Mouse (Mus musculus) embryonic facial prominence, embryonic 15.5 days (tissue): Measurements from ENCODE around the gene Psmb3. TPM values are rescaled to one million over a fixed set of nuclear protein-coding genes. Genes with fewer than 3 reads are reported as not detected.
"Not testable (repeated sequence)": the region's sequence is repeated elsewhere in the genome, so short reads cannot be mapped to it uniquely, and the experiment has no call there.

Experiments used
- ATAC-seq: fragments of 200-750 bp; cut with Nextera tagmentation; 2 replicates; pipeline ENCODE4 v1.8.0; 2017; ENCODE audit warnings: low read depth, moderate TSS enrichment; ENCODE audit not compliant: insufficient number of reproducible peaks, low FRiP score, low TSS enrichment
- H3K27ac ChIP-seq: fragments of 300-500 bp; sonication (generic); replicated peaks from 2 replicates; pipeline ENCODE4 v1.5.1; 2015; ENCODE audit warnings: mild to moderate bottlenecking, inconsistent platforms
- H3K27me3 ChIP-seq: fragments of 300-500 bp; sonication (generic); 2 replicates; pipeline ENCODE4 v1.6.1; 2015; ENCODE audit warnings: inconsistent platforms
- H3K36me3 ChIP-seq: fragments of 300-500 bp; sonication (generic); 2 replicates; pipeline ENCODE4 v1.6.1; 2015; ENCODE audit warnings: mild to moderate bottlenecking, inconsistent platforms
- H3K4me1 ChIP-seq: fragments of 300-500 bp; sonication (generic); 2 replicates; pipeline ENCODE4 v1.6.1; 2015; ENCODE audit warnings: inconsistent platforms
- H3K4me2 ChIP-seq: fragments of 300-500 bp; sonication (generic); replicated peaks from 2 replicates; pipeline ENCODE4 v1.6.1; 2015; ENCODE audit warnings: mild to moderate bottlenecking, inconsistent platforms
- H3K4me3 ChIP-seq: fragments of 300-500 bp; sonication (generic); replicated peaks from 2 replicates; pipeline ENCODE4 v1.5.1; 2015; ENCODE audit warnings: mild to moderate bottlenecking, inconsistent platforms
- H3K9ac ChIP-seq: fragments of 300-500 bp; sonication (generic); 2 replicates; pipeline ENCODE4 v1.6.1; 2015; ENCODE audit warnings: inconsistent platforms
- H3K9me3 ChIP-seq: fragments of 300-500 bp; sonication (generic); replicated peaks from 2 replicates; pipeline ENCODE4 v1.6.1; 2016; ENCODE audit warnings: inconsistent platforms
- WGBS: fragments of 180-500 bp; shearing (Covaris S2); methylation state at CpG from one replicate; pipeline ENCODE4 v1.1.7; 2015; 5-methylcytosine and 5-hydroxymethylcytosine counted together
- polyA plus RNA-seq: library from polyadenylated mRNA; unstranded; fragments of >200 nt; fragmentation: Nextera tagmentation; extraction: Ambion mirVana; gene quantifications from 2 replicates; pipeline ENCODE4 v1.2.1, GENCODE M21; 2015

The Psmb3 gene
- polyA plus RNA-seq, 1 experiment from 2014 or later: 440 TPM

- peaks cover 6% of the 10 kb centered on the region for H3K4me1 ChIP-seq
- no peak overlapping the region for H3K4me2 ChIP-seq
- no peak overlapping the region for H3K27ac ChIP-seq
- ATAC-seq: no peak
- H3K4me3 ChIP-seq: no peak overlapping the region
- peaks cover 83% of the 10 kb centered on the region for H3K36me3 ChIP-seq
- H3K9ac ChIP-seq: no peak overlapping the region
- H3K9me3 ChIP-seq: no peaks in the 10 kb centered on the region
- no peaks in the 10 kb centered on the region for H3K27me3 ChIP-seq
- 64% methylated on average over 7 of the region's 7 CpGs for WGBS
Measured at GRCm38 (mm10) chr11:97728730-97729129, 25.5 kb downstream of the Psmb3 start.

DNA sequence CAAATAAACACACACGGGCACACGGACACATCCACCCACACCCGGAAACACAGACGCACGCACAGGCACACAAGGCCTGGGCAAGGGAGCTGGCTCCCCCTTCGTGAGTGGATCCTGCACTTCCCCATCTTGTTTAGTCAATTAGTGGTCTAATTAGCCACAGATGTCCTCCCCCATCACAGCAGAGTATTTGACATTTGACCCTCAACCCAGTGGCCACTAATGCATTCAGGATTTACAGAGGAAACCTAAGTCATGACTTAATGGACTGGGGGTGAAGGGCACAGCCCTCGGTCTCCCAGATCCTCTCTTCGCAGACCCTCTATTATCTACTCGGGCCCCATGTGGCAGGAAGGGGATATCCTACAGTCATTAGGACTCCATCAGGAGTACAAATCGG is 30.5 kb downstream of the Psmb3 start:
- H3K4me1 ChIP-seq: peaks cover 23% of the 10 kb centered on the region
- H3K9ac ChIP-seq: no peak overlapping the region
- H3K36me3 ChIP-seq: peaks cover 38% of the 10 kb centered on the region
- 16% methylated on average over 10 of the region's 10 CpGs for WGBS
- no peak for ATAC-seq
- H3K4me2 ChIP-seq: no peak overlapping the region
- H3K27me3 ChIP-seq: no peaks in the 10 kb centered on the region
- H3K27ac ChIP-seq: peak overlapping the region; percentile 6; the same call in 1 of the 2 replicates
- H3K4me3 ChIP-seq: no peak overlapping the region
- H3K9me3 ChIP-seq: no peaks in the 10 kb centered on the region

DNA sequence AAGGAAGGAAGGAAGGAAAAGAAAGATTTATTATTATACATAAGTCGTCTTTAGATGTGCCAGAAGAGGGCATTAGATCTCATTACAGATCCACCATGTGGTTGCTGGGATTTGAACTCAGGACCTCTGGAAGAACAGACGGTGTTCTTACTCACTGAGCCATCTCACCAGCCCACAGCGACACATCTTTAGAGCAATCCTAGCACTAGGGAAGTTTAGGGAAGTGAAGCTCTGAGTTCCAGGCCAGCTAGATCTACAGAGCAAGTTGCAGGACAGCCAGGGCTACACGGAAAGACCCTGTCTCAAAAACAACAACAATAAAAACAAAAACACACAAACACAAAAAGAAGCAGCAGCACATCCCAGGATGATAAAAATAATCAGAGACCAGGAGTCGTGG is 31.6 kb downstream of the Psmb3 start:
- peaks cover 31% of the 10 kb centered on the region for H3K36me3 ChIP-seq
- H3K4me2 ChIP-seq, ATAC-seq, H3K4me3 ChIP-seq, H3K9me3 ChIP-seq, H3K27ac ChIP-seq, H3K27me3 ChIP-seq, H3K9ac ChIP-seq: not testable (repeated sequence)
- peaks cover 24% of the 10 kb centered on the region for H3K4me1 ChIP-seq
- 82% methylated on average over 5 of the region's 5 CpGs for WGBS

- Histone ChIP-seq H3K27me3 (no peaks in the 10 kb centered on the region), H3K27ac (no peak overlapping the region), H3K4me3 (no peak overlapping the region), H3K4me1 (peaks cover 32% of the 10 kb centered on the region), H3K4me2 (no peak overlapping the region), H3K36me3 (peaks cover 15% of the 10 kb centered on the region), H3K9me3 (no peaks in the 10 kb centered on the region), H3K9ac (no peak overlapping the region)
- 89% methylated on average over 5 of the region's 5 CpGs for WGBS
- no peak for ATAC-seq
Measured at GRCm38 (mm10) chr11:97736645-97737044, 33.4 kb downstream of the Psmb3 start.

DNA sequence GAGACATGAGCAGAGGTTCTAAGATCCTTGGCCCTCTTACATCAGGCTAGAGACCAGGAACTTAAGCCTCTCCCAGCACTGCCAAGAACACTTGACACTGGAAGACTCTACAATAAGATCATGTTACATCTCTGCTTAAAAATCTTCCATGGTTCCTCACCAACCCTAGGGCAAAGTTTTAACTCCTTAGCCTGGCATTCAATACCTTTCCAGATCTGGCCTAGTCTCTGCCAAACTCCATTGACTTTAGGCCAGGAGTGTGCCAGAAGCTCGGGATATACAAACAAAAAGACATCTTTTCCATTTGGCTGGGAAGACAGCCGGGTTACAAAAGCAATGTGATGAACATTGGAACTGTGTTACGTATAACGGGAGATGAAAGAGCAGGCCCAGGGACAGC is 34.4 kb downstream of the Psmb3 start:
- peaks cover 40% of the 10 kb centered on the region for H3K4me1 ChIP-seq
- H3K27me3 ChIP-seq: no peaks in the 10 kb centered on the region
- WGBS: 42% methylated on average over 4 of the region's 4 CpGs

DNA sequence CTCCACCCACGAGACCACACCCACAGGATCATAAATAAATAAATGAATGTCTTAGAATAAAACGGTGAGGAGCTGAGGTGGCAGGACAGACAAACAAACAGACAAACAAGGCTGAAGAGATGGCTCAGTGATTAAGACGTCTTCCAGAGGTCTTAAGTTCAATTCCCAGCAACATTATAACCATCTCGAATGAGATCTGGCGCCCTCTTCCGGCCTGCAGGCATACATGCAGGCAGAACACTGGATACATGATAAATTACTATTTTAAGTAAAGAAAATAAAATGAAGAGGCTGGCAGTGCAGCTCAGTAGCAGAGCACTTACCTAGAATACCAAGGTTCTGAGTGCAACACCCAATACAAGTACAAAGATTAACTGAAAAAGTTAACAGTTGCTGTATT is 35.5 kb downstream of the Psmb3 start:
- H3K9me3 ChIP-seq: no peaks in the 10 kb centered on the region
- 64% methylated on average over 6 of the region's 6 CpGs for WGBS
- H3K36me3 ChIP-seq: 0 out of 2 replicates have a peak, but pooled peaks cover 2% of the 10 kb centered on the region
- H3K4me3 ChIP-seq: no peak overlapping the region
- no peaks in the 10 kb centered on the region for H3K27me3 ChIP-seq
- H3K27ac ChIP-seq: no peak overlapping the region
- no peak overlapping the region for H3K9ac ChIP-seq
- peaks cover 46% of the 10 kb centered on the region for H3K4me1 ChIP-seq
- ATAC-seq: no peak
- no peak overlapping the region for H3K4me2 ChIP-seq

More for the DNA sequence above, 34.4 kb downstream of the Psmb3 start:
- Histone ChIP-seq H3K9ac (no peak overlapping the region), H3K9me3 (no peaks in the 10 kb centered on the region), H3K4me2 (no peak overlapping the region), H3K36me3 (peaks cover 6% of the 10 kb centered on the region; the same call in 1 of the 2 replicates), H3K4me3 (no peak overlapping the region), H3K27ac (peak overlapping the region; percentile 34; the same call in 1 of the 2 replicates)
- ATAC-seq: no peak

DNA sequence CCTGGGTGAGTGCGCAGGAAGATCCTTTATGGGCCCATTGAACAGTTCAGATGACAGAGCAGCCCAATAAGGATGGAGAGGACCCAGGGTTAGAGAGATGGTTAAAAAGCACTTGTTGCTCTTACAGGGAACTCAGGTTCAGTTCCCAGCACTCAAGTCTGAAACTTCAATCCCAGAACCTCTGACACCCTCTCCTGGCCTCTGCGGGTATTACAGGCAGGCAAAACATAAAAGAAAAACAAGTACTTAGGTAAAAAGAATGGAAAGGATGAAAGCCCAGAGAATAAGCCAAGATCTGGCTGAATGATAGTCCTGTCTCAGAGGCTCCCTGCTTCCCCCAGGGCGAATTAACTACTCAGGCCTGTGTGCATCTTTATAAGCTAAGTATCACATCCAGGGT is 36.0 kb downstream of the Psmb3 start:
- 93% methylated on average over 3 of the region's 3 CpGs for WGBS
- H3K9me3 ChIP-seq: no peaks in the 10 kb centered on the region
- H3K4me1 ChIP-seq: peaks cover 43% of the 10 kb centered on the region
- H3K4me3 ChIP-seq: no peak overlapping the region
- 0 out of 2 replicates have a peak, but pooled peaks cover 2% of the 10 kb centered on the region for H3K36me3 ChIP-seq
- no peak overlapping the region for H3K9ac ChIP-seq
- no peak for ATAC-seq
- H3K27ac ChIP-seq: no peak overlapping the region
- H3K4me2 ChIP-seq: no peak overlapping the region
- H3K27me3 ChIP-seq: no peaks in the 10 kb centered on the region

- ATAC-seq: no peak
- no peaks in the 10 kb centered on the region for H3K27me3 ChIP-seq
- peaks cover 42% of the 10 kb centered on the region for H3K4me1 ChIP-seq
- 0 out of 2 replicates have a peak, but pooled peaks cover 2% of the 10 kb centered on the region for H3K36me3 ChIP-seq
- no peak overlapping the region for H3K4me2 ChIP-seq
- H3K27ac ChIP-seq: peak overlapping the region; percentile 60
- H3K9me3 ChIP-seq: no peaks in the 10 kb centered on the region
- no peak overlapping the region; the same call in 1 of the 2 replicates for H3K4me3 ChIP-seq
- 35% methylated on average over 7 of the region's 7 CpGs for WGBS
- H3K9ac ChIP-seq: no peak overlapping the region
Measured at GRCm38 (mm10) chr11:97740190-97740589, 37.0 kb downstream of the Psmb3 start.

DNA sequence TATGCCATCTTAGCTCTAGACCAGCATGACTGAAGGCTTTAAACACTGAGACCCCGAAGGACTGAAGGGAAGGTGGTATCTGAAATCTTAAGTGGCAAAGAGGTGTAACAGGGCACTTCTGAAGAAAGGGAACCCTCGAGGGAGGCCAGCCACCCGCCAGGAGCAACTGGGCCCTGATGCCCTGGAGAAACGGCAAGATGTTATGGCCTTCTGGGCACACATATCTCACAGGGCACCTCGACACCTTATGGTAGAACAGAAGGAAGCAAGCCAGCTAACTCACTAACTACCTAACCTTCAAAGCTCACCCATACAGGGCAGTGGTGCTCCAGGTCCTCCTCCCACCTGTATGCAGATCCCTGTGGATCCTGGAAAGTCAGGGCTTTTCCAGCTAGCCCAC is 39.0 kb downstream of the Psmb3 start:
- Histone ChIP-seq H3K4me3 (no peak overlapping the region), H3K27ac (no peak overlapping the region), H3K4me2 (no peak overlapping the region; the same call in 1 of the 2 replicates), H3K9ac (no peak overlapping the region), H3K4me1 (peaks cover 45% of the 10 kb centered on the region), H3K27me3 (no peaks in the 10 kb centered on the region), H3K36me3 (peaks cover 13% of the 10 kb centered on the region), H3K9me3 (no peaks in the 10 kb centered on the region)
- 90% methylated on average over 5 of the region's 5 CpGs for WGBS
- ATAC-seq: no peak

GRCm38 (mm10) chr11:97742591-97742990 is 39.4 kb downstream of the Psmb3 start:
- H3K27ac ChIP-seq: no peak overlapping the region
- H3K4me3 ChIP-seq: peak overlapping the region; percentile 73
- no peaks in the 10 kb centered on the region for H3K9me3 ChIP-seq
- H3K36me3 ChIP-seq: peaks cover 18% of the 10 kb centered on the region
- ATAC-seq: no peak
- WGBS: 68% methylated on average over 9 of the region's 9 CpGs
- no peaks in the 10 kb centered on the region for H3K27me3 ChIP-seq
- H3K4me2 ChIP-seq: peak overlapping the region; percentile 61
- H3K4me1 ChIP-seq: peaks cover 42% of the 10 kb centered on the region
- H3K9ac ChIP-seq: no peak overlapping the region

DNA sequence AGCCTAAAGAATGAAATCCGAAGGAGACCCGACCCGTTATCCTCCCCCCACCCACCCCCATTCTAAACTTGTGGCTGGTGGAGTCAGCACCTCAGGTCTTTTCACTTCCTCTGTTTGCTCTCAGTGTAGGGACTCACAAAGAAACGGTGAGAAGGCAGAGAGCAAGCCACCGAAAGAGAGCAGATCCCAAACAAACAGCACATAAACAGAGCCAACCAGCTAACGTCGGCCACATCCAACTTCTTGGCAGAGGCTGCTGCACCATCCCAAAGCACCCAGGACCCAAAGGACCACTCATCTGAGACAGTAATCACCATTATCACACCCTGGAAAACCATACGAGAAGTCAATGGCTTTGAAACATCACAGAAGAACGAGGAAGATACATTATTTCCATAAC is 40.2 kb downstream of the Psmb3 start:
- Histone ChIP-seq H3K4me1 (peaks cover 34% of the 10 kb centered on the region), H3K27ac (peak overlapping the region; percentile 84; the same call in 1 of the 2 replicates), H3K4me2 (peak overlapping the region; percentile 61), H3K9me3 (no peaks in the 10 kb centered on the region), H3K36me3 (peaks cover 26% of the 10 kb centered on the region), H3K9ac (peak overlapping the region; percentile 81), H3K4me3 (peak overlapping the region; percentile 73), H3K27me3 (no peaks in the 10 kb centered on the region)
- ATAC-seq: no peak
- 25% methylated on average over 9 of the region's 9 CpGs for whole genome bisulfite sequencing

DNA sequence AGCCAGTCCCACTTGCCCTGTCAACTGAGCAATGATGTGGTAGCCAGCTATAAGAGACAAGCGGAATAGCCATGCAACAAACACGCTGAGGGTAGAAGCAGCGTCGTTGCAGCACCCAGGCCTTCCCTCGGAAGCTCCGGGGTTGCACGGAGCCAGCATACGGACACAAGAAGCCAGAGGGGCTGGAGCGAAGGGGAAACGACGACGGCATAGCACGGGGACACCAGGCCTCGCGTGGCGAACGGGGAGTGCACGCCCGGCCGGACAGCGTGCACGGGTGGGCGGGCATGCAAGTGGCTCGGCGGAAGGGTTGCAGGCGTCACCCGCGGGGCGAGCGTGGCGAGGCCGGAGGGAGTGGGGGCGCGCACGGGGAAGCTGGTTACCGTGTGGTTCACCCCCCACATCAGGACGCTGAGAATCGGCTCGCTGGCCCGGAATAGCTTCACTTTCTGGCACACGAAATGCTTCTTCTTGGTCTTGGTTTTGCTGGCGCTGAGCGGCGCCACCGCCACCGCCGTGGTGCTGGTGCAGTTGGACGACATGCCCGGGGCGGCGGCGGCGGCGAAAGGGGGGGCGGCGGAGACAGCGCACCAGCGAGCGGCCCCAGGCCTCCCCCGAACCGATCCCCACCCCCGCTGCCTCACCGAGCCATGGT is 41.0 kb downstream of the Psmb3 start, which contains the start of gene Pip4k2b:
Gene Pip4k2b, minus strand, starts transcription at position 642 of the 655 bp plus-strand sequence.
- H3K4me2 ChIP-seq: peak within 1 kb of the TSS; percentile 61
- no peaks in the 10 kb centered on the region for H3K9me3 ChIP-seq
- peak within 1 kb of the TSS; percentile 97 for H3K27ac ChIP-seq
- peak; percentile 31 for ATAC-seq
- no peaks in the 10 kb centered on the region for H3K27me3 ChIP-seq
- peaks cover 34% of the 10 kb centered on the region for H3K4me1 ChIP-seq
- under 1% methylated on average over 57 of the region's 63 CpGs for WGBS
- peaks cover 32% of the 10 kb centered on the region for H3K36me3 ChIP-seq
- H3K4me3 ChIP-seq: peak within 1 kb of the TSS; percentile 73
- H3K9ac ChIP-seq: peak within 1 kb of the TSS; percentile 81
